In the genomic region with DNA sequence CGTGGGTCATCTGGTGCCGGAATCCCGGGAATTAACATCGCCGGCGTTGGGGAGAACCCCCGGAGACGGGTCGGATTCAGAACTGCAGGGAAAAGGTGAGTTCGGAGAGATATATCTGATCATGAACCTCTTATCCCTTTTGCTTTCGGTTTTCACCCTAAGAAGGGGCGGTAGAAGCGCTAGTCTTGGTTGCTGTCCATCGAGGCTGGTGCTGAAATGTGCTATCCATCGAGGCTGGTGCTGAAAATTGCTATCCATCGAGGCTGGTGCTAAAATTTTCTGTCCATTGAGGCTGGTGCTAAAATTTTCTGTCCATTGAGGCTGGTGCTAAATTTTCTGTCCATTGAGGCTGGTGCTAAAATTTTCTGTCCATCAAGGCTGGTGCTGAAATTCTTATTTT, we compare ENCODE assay signal across 7 mouse cellular contexts.
A peak's percentile ranks its signal among the peaks of the same experiment; 100 is the strongest.
DNase-seq lines count a peak whose midpoint lies in the region.
"Not testable (repeated sequence)": the region's sequence is repeated elsewhere in the genome, so short reads cannot be mapped to it uniquely, and the experiment has no call there.

No protein-coding gene starts in this region.

- not testable (repeated sequence) for H3K4me1 ChIP-seq in embryonic facial prominence, embryonic 10.5 days

- H3K36me3 ChIP-seq in embryonic facial prominence, embryonic 10.5 days (replicated peaks): not testable (repeated sequence)

- not testable (repeated sequence) for H3K9me3 ChIP-seq in embryonic facial prominence, embryonic 10.5 days

- WGBS in embryonic facial prominence, embryonic 10.5 days: 51% methylated on average over 16 of the region's 16 CpGs

- H3K27ac ChIP-seq in embryonic facial prominence, embryonic 10.5 days (replicated peaks): not testable (repeated sequence)

- intact Hi-C loops in heart, postnatal 10 days (cut with DNase I): not testable (repeated sequence)

- not testable (repeated sequence) for H3K4me3 ChIP-seq in embryonic facial prominence, embryonic 10.5 days

- DNase-seq in NIH3T3 (ENCODE audit: low read depth): peak; percentile 2
- peak; percentile 19 to 49 for DNase-seq in adrenal gland, postnatal 36 days
- DNase-seq in embryonic facial prominence, embryonic 10.5 days (ENCODE audit: low spot score): peak; percentile 32
- DNase-seq in heart, postnatal 10 days: peak; percentile 2 to 39
- peak; percentile 11 for DNase-seq in kidney, postnatal 14 days
- DNase-seq in mesoderm, embryonic 11.5 days (ENCODE audit: low read depth, low spot score): peak; percentile 9
- DNase-seq in retina, embryonic 14.5 days (ENCODE audit: low spot score): peak; percentile 33

- H3K27me3 ChIP-seq in embryonic facial prominence, embryonic 10.5 days (replicated peaks; ENCODE audit: low read depth, poor library complexity, severe bottlenecking): not testable (repeated sequence)
